In genomic region chrX:159756901-159757821, GRCm38 (mm10) we compare ENCODE assay signal across 19 mouse cellular contexts.
DNase-seq lines count a peak whose midpoint lies in the region; ATAC-seq and TF ChIP-seq lines count a peak whose summit lies in the region.
"Had no signal": no experiment of that assay in that cellular context is flagged by ENCODE, and none has a peak within 500 bp of the region (broad histone marks: within the 10 kb centered on the region; RNA-seq: fewer than 3 reads in every experiment).

No protein-coding gene starts in this region.

- no peak for DNase-seq in CH12.LX (ENCODE audit: extremely low read depth)
- no peak for DNase-seq in liver, embryonic 11.5 days (ENCODE audit: low spot score)
- no peak for DNase-seq in cerebellum, adult 2 months
- DNase-seq in kidney, adult 8-10 months = no peak
- DNase-seq in frontal cortex, postnatal 14 days (ENCODE audit: low spot score in 2 of 2) = no peak
- DNase-seq: cerebellum, postnatal 36 days; gastrocnemius, postnatal 36 days; kidney, postnatal 14 days had no signal

- H3K27me3 ChIP-seq in CH12.LX (replicated peaks) = no peaks in the 10 kb centered on the region
- no peaks in the 10 kb centered on the region for H3K27me3 ChIP-seq in liver, embryonic 11.5 days (replicated peaks; ENCODE audit: control insufficient read depth, insufficient read depth, low read length)
- no peaks in the 10 kb centered on the region for H3K27me3 ChIP-seq in kidney, embryonic 14.5 days (ENCODE audit: control insufficient read depth, insufficient read depth, low read length)
- no peaks in the 10 kb centered on the region for H3K27me3 ChIP-seq in cerebellum, adult 2 months (ENCODE audit: control insufficient read depth, insufficient read depth, low read length)
- H3K27me3 ChIP-seq: embryonic facial prominence, embryonic 15.5 days; forebrain, embryonic 15.5 days; heart, embryonic 15.5 days; hindbrain, embryonic 15.5 days; neural tube, embryonic 15.5 days; stomach, embryonic 15.5 days had no signal

- no peak for TF ChIP-seq CTCF in CH12.LX (conservative IDR thresholded peaks at IDR 0.05 in 1 of 2, IDR thresholded peaks at IDR 0.05 in 1 of 2; ENCODE audit: low read depth in 2 of 2, low read length in 2 of 2)
- no peak for TF ChIP-seq CTCF in bone marrow macrophage, adult 2 months (IDR thresholded peaks at IDR 0.05; ENCODE audit: low read depth, low read length)
- TF ChIP-seq CTCF in cerebellum, adult 2 months (IDR thresholded peaks at IDR 0.05; ENCODE audit: borderline replicate concordance, insufficient read depth, low read depth, low read length) = no peak

- 0 out of 2 replicates have a peak overlapping the region, but pooled peaks have one; percentile 18 for H3K9ac ChIP-seq in CH12.LX (ENCODE audit: insufficient read depth, low read depth)
- no peak overlapping the region for H3K9ac ChIP-seq in liver, embryonic 11.5 days (ENCODE audit: low read depth, low read length)
- no peak overlapping the region for H3K9ac ChIP-seq in kidney, embryonic 14.5 days (ENCODE audit: low read depth, low read length)
- H3K9ac ChIP-seq: embryonic facial prominence, embryonic 15.5 days; forebrain, embryonic 15.5 days; heart, embryonic 15.5 days; hindbrain, embryonic 15.5 days; neural tube, embryonic 15.5 days; stomach, embryonic 15.5 days had no signal

- TF ChIP-seq RAD21 in CH12.LX (IDR thresholded peaks at IDR 0.05; ENCODE audit: low read depth, low read length) = no peak

- no peak for TF ChIP-seq POLR2A in CH12.LX (IDR thresholded peaks at IDR 0.05; ENCODE audit: low read depth, low read length)
- TF ChIP-seq POLR2A in bone marrow macrophage, adult 2 months (IDR thresholded peaks at IDR 0.05; ENCODE audit: borderline replicate concordance, low read depth, low read length) = no peak
- no peak for TF ChIP-seq POLR2A in cerebellum, adult 2 months (IDR thresholded peaks at IDR 0.05; ENCODE audit: borderline replicate concordance, insufficient read depth, low read length)

- WGBS in liver, embryonic 11.5 days = 49% methylated on average over 7 of the region's 7 CpGs
- 90% methylated on average over 7 of the region's 7 CpGs for whole genome bisulfite sequencing in kidney, embryonic 14.5 days
- 94% methylated on average over 7 of the region's 7 CpGs for WGBS in cerebellum, adult 2 months

- H3K4me3 ChIP-seq in CH12.LX (replicated peaks in 1 of 3; ENCODE audit: low read depth in 2 of 3, low read length in 2 of 3, poor library complexity in 1 of 3) = no peak overlapping the region
- no peak overlapping the region for H3K4me3 ChIP-seq in bone marrow macrophage, adult 2 months (ENCODE audit: insufficient read depth, low read length)
- H3K4me3 ChIP-seq in liver, embryonic 11.5 days (ENCODE audit: low read depth, low read length) = no peak overlapping the region
- H3K4me3 ChIP-seq in kidney, embryonic 14.5 days (ENCODE audit: low read length) = no peak overlapping the region
- no peak overlapping the region for H3K4me3 ChIP-seq in cerebellum, adult 2 months (replicated peaks; ENCODE audit: insufficient read depth, low read depth, low read length)
- H3K4me3 ChIP-seq: embryonic facial prominence, embryonic 15.5 days; forebrain, embryonic 15.5 days; heart, embryonic 15.5 days; hindbrain, embryonic 15.5 days; neural tube, embryonic 15.5 days; stomach, embryonic 15.5 days had no signal

- in situ Hi-C loops in CH12.LX (cut with MboI; ENCODE audit: low pct_ligation_motif_present, low pct_unique_long_range_greater_than_20kb, low sequenced_read_pairs) = loop anchor here (25.0 kb wide), 1 partner anchor 120 kb away; the partner anchor contains the start of gene Sh3kbp1

- dilution Hi-C loops in CH12.LX (cut with MboI; ENCODE audit: extremely low pct_ligation_motif_present, extremely low pct_unique_long_range_greater_than_20kb, low sequenced_read_pairs) = no loop called here

- H3K36me3 ChIP-seq in CH12.LX (replicated peaks in 1 of 2; ENCODE audit: control insufficient read depth in 1 of 2, insufficient read depth in 1 of 2, low read length in 1 of 2) = peaks cover 0 to 8% of the 10 kb centered on the region in 2 experiments
- no peaks in the 10 kb centered on the region for H3K36me3 ChIP-seq in liver, embryonic 11.5 days (ENCODE audit: control insufficient read depth, insufficient read depth, low read length)
- H3K36me3 ChIP-seq in kidney, embryonic 14.5 days (ENCODE audit: control insufficient read depth, insufficient read depth, low read length) = no peaks in the 10 kb centered on the region
- H3K36me3 ChIP-seq: embryonic facial prominence, embryonic 15.5 days; forebrain, embryonic 15.5 days; heart, embryonic 15.5 days; hindbrain, embryonic 15.5 days; neural tube, embryonic 15.5 days; stomach, embryonic 15.5 days had no signal

- H3K9me3 ChIP-seq in CH12.LX (replicated peaks; ENCODE audit: low read length) = no peaks in the 10 kb centered on the region
- no peaks in the 10 kb centered on the region for H3K9me3 ChIP-seq in liver, embryonic 11.5 days (ENCODE audit: control insufficient read depth, low read length)
- H3K9me3 ChIP-seq in kidney, embryonic 14.5 days (ENCODE audit: control insufficient read depth, low read length) = no peaks in the 10 kb centered on the region
- H3K9me3 ChIP-seq: embryonic facial prominence, embryonic 15.5 days; forebrain, embryonic 15.5 days; heart, embryonic 15.5 days; hindbrain, embryonic 15.5 days; neural tube, embryonic 15.5 days; stomach, embryonic 15.5 days had no signal

- H3K4me1 ChIP-seq in CH12.LX (ENCODE audit: control insufficient read depth in 1 of 2, insufficient read depth in 2 of 2) = peaks cover 8 to 39% of the 10 kb centered on the region in 2 experiments; a peak in 3 of 4 replicates
- peaks cover 21% of the 10 kb centered on the region for H3K4me1 ChIP-seq in bone marrow macrophage, adult 2 months (ENCODE audit: control insufficient read depth, insufficient read depth, low read length)
- 0 out of 2 replicates have a peak, but pooled peaks cover 3% of the 10 kb centered on the region for H3K4me1 ChIP-seq in liver, embryonic 11.5 days (replicated peaks; ENCODE audit: control insufficient read depth, insufficient read depth, low read length)
- H3K4me1 ChIP-seq in kidney, embryonic 14.5 days (ENCODE audit: control insufficient read depth, insufficient read depth, low read length) = no peaks in the 10 kb centered on the region
- no peaks in the 10 kb centered on the region for H3K4me1 ChIP-seq in cerebellum, adult 2 months (ENCODE audit: control insufficient read depth, insufficient read depth, low read length)
- H3K4me1 ChIP-seq: embryonic facial prominence, embryonic 15.5 days; forebrain, embryonic 15.5 days; heart, embryonic 15.5 days; hindbrain, embryonic 15.5 days; neural tube, embryonic 15.5 days; stomach, embryonic 15.5 days had no signal

- ATAC-seq in liver, embryonic 11.5 days (replicated peaks; ENCODE audit: low FRiP score) = peak; percentile 94
- ATAC-seq in megakaryocyte-erythroid progenitor cell, adult 5-6 weeks (replicated peaks; ENCODE audit: low FRiP score, low TSS enrichment, poor library complexity, severe bottlenecking) = peak; percentile 95
- no peak for ATAC-seq in kidney, embryonic 14.5 days (ENCODE audit: low FRiP score, low TSS enrichment)
- ATAC-seq: forebrain, embryonic 15.5 days; lung, postnatal 0 days; midbrain, embryonic 16.5 days had no signal

- peaks cover 18% of the 10 kb centered on the region; the same call in 1 of the 2 replicates for H3K79me2 ChIP-seq in CH12.LX (replicated peaks; ENCODE audit: control insufficient read depth, extremely low read depth, insufficient read depth, poor library complexity, severe bottlenecking)

- H3K4me2 ChIP-seq in CH12.LX (ENCODE audit: insufficient read depth, low read depth, poor library complexity, severe bottlenecking) = peak overlapping the region; percentile 42
- peak overlapping the region; percentile 47 for H3K4me2 ChIP-seq in liver, embryonic 11.5 days
- H3K4me2 ChIP-seq in kidney, embryonic 14.5 days (replicated peaks; ENCODE audit: low read depth, low read length) = no peak overlapping the region
- H3K4me2 ChIP-seq: embryonic facial prominence, embryonic 15.5 days; forebrain, embryonic 15.5 days; heart, embryonic 15.5 days; hindbrain, embryonic 15.5 days; neural tube, embryonic 15.5 days; stomach, embryonic 15.5 days had no signal

- TF ChIP-seq EP300 in CH12.LX (IDR thresholded peaks at IDR 0.05; ENCODE audit: low read length) = peak; percentile 33; the same call in 1 of the 2 replicates

- peak overlapping the region; percentile 84 for H3K27ac ChIP-seq in CH12.LX (ENCODE audit: insufficient read depth, low read depth)
- H3K27ac ChIP-seq in bone marrow macrophage, adult 2 months (ENCODE audit: insufficient read depth, low read depth, low read length) = peak overlapping the region; percentile 84
- H3K27ac ChIP-seq in liver, embryonic 11.5 days (ENCODE audit: low read depth, low read length) = peak overlapping the region; percentile 69
- H3K27ac ChIP-seq in kidney, embryonic 14.5 days (ENCODE audit: low read depth, low read length) = no peak overlapping the region
- no peak overlapping the region for H3K27ac ChIP-seq in cerebellum, adult 2 months (ENCODE audit: insufficient read depth, low read length)
- H3K27ac ChIP-seq: embryonic facial prominence, embryonic 15.5 days; forebrain, embryonic 15.5 days; heart, embryonic 15.5 days; hindbrain, embryonic 15.5 days; neural tube, embryonic 15.5 days; stomach, embryonic 15.5 days had no signal

TF ChIP-seq in CH12.LX, 34 proteins besides CTCF, POLR2A, EP300 and RAD21:
- TF ChIP-seq TBP (conservative IDR thresholded peaks at IDR 0.05; ENCODE audit: low read depth, low read length) (no peak), ZC3H11A (IDR thresholded peaks at IDR 0.05; ENCODE audit: low read depth, low read length) (no peak), CHD2 (IDR thresholded peaks at IDR 0.05; ENCODE audit: low read length) (peak; percentile 51; the same call in 1 of the 2 replicates), IRF4 (IDR thresholded peaks at IDR 0.05; ENCODE audit: low read depth, low read length) (0 out of 2 replicates have a peak, but pooled peaks have one; percentile 9), CHD1 (IDR thresholded peaks at IDR 0.05; ENCODE audit: low read depth, low read length) (no peak), USF2 (conservative IDR thresholded peaks at IDR 0.05; ENCODE audit: low read depth, low read length) (no peak)

Comparison
In these comparisons a context has a peak if more than half of its experiments do, and no peak if none do; other contexts are left out.
1. H3K27ac ChIP-seq: peak in CH12.LX (single experiment), bone marrow macrophage, adult 2 months (single experiment) and liver, embryonic 11.5 days (single experiment); none in kidney, embryonic 14.5 days (single experiment) and cerebellum, adult 2 months (single experiment).